Mouse (Mus musculus) forebrain, postnatal 0 days (tissue): Measurements from ENCODE around the gene Paqr7. TPM values are rescaled to one million over a fixed set of nuclear protein-coding genes. Genes with fewer than 3 reads are reported as not detected.

Experiments
- ATAC-seq: fragments of 200-750 bp; cut with Nextera tagmentation; 2 replicates; pipeline ENCODE4 v1.8.0; 2017; ENCODE audit warnings: mild to moderate bottlenecking, moderate library complexity
- DNase-seq: peaks from one replicate; pipeline ENCODE4 v3.0.0-alpha.2; 2015
- H3K27ac ChIP-seq: fragments of 300-500 bp; sonication (generic); 2 replicates; pipeline ENCODE4 v1.5.1; 2014; ENCODE audit warnings: low read depth, mild to moderate bottlenecking, antibody characterized with exemption, low read length, moderate library complexity, mixed read lengths
- H3K27me3 ChIP-seq: fragments of 300-500 bp; sonication (generic); 2 replicates; pipeline ENCODE4 v1.6.1; 2014; ENCODE audit warnings: mild to moderate bottlenecking, low read length, mixed read lengths; ENCODE audit not compliant: insufficient read depth
- H3K36me3 ChIP-seq: fragments of 300-500 bp; sonication (generic); 2 replicates; pipeline ENCODE4 v1.6.1; 2014; ENCODE audit warnings: mild to moderate bottlenecking, moderate library complexity; ENCODE audit not compliant: insufficient read depth
- H3K4me1 ChIP-seq: fragments of 300-500 bp; sonication (generic); 2 replicates; pipeline ENCODE4 v1.6.1; 2014; ENCODE audit warnings: antibody characterized with exemption; ENCODE audit not compliant: insufficient read depth
- H3K4me2 ChIP-seq: fragments of 300-500 bp; sonication (generic); 2 replicates; pipeline ENCODE4 v1.6.1; 2014; ENCODE audit warnings: low read depth, mild to moderate bottlenecking, moderate library complexity
- H3K4me3 ChIP-seq: fragments of 300-500 bp; sonication (generic); 2 replicates; pipeline ENCODE4 v1.5.1; 2014; ENCODE audit warnings: low read depth, low read length, mixed read lengths
- H3K9ac ChIP-seq: fragments of 300-500 bp; sonication (generic); 2 replicates; pipeline ENCODE4 v1.6.1; 2014; ENCODE audit warnings: mild to moderate bottlenecking
- H3K9me3 ChIP-seq: fragments of 300-500 bp; sonication (generic); 2 replicates; pipeline ENCODE4 v1.6.1; 2016; ENCODE audit warnings: low read length
- CTCF ChIP-seq: sonication (generic); IDR thresholded peaks from 2 replicates; pipeline ENCODE4 v1.5.1; 2016; ENCODE audit warnings: antibody characterized with exemption, control low read depth, low read depth
- WGBS: fragments of 180-500 bp; shearing (Covaris S2); extraction: QIAGEN DNeasy Blood & Tissue Kit; methylation state at CpG from one replicate; pipeline ENCODE4 v1.1.7; 2014; 5-methylcytosine and 5-hydroxymethylcytosine counted together
- polyA plus RNA-seq: library from polyadenylated mRNA; unstranded; fragments of >200 nt; fragmentation: Nextera tagmentation; extraction: Ambion mirVana; gene quantifications from 2 replicates; pipeline ENCODE4 v1.2.1, GENCODE M21; 2015
- total RNA-seq: library from RNA; depleted of rRNA; stranded (reverse); fragments of >200 nt; gene quantifications from 2 replicates; pipeline ENCODE4 v1.2.3, GENCODE M21; 2014

Paqr7 gene
- total and polyA plus RNA-seq, 2 experiments from 2014 or later = 28.1 to 36.6 TPM

GRCm38 (mm10) chr4:134512798-134513197 lies 16.3 kb downstream of the Paqr7 start:
- Histone ChIP-seq H3K4me2 (peak overlapping the region; percentile 1; the same call in 1 of the 2 replicates), H3K9me3 (no peaks in the 10 kb centered on the region), H3K36me3 (peaks cover 7% of the 10 kb centered on the region), H3K9ac (no peak overlapping the region), H3K4me1 (no peaks in the 10 kb centered on the region), H3K27me3 (no peaks in the 10 kb centered on the region), H3K27ac (no peak overlapping the region), H3K4me3 (no peak overlapping the region)
- TF ChIP-seq CTCF = peak; percentile 59
- DNase-seq = peak; percentile 58
- ATAC-seq = no peak
- 30% methylated on average over 15 of the region's 15 CpGs for WGBS

- TF ChIP-seq CTCF = no peak
- no peak for ATAC-seq
- DNase-seq = no peak
Observed at GRCm38 (mm10) chr4:134514309-134514930, 17.9 kb downstream of the Paqr7 start.

GRCm38 (mm10) chr4:134515614-134516013 lies 19.1 kb downstream of the Paqr7 start:
- Histone ChIP-seq H3K36me3 (no peaks in the 10 kb centered on the region), H3K4me1 (no peaks in the 10 kb centered on the region), H3K4me3 (no peak overlapping the region), H3K9me3 (no peaks in the 10 kb centered on the region), H3K4me2 (no peak overlapping the region), H3K27me3 (no peaks in the 10 kb centered on the region), H3K27ac (no peak overlapping the region), H3K9ac (no peak overlapping the region)
- ATAC-seq (no peak), DNase-seq (no peak)
- WGBS = 77% methylated on average over 7 of the region's 7 CpGs
- no peak for TF ChIP-seq CTCF

More at GRCm38 (mm10) chr4:134514309-134514930, 17.9 kb downstream of the Paqr7 start:
- 94% methylated on average over 11 of the region's 11 CpGs for WGBS
- Histone ChIP-seq H3K9ac (no peak overlapping the region), H3K27me3 (no peaks in the 10 kb centered on the region), H3K9me3 (no peaks in the 10 kb centered on the region), H3K27ac (no peak overlapping the region), H3K4me1 (no peaks in the 10 kb centered on the region), H3K36me3 (no peaks in the 10 kb centered on the region), H3K4me3 (no peak overlapping the region), H3K4me2 (no peak overlapping the region)

GRCm38 (mm10) chr4:134516981-134517380 lies 20.5 kb downstream of the Paqr7 start:
- TF ChIP-seq CTCF = no peak
- no peak overlapping the region for H3K4me3 ChIP-seq
- H3K36me3 ChIP-seq = no peaks in the 10 kb centered on the region
- H3K4me2 ChIP-seq = no peak overlapping the region
- H3K9ac ChIP-seq = no peak overlapping the region
- H3K9me3 ChIP-seq = no peaks in the 10 kb centered on the region
- no peaks in the 10 kb centered on the region for H3K27me3 ChIP-seq
- no peak for ATAC-seq
- whole genome bisulfite sequencing = 74% methylated on average over 8 of the region's 8 CpGs
- H3K4me1 ChIP-seq = no peaks in the 10 kb centered on the region
- no peak for DNase-seq
- H3K27ac ChIP-seq = peak overlapping the region; percentile 58; the same call in 1 of the 2 replicates

DNA sequence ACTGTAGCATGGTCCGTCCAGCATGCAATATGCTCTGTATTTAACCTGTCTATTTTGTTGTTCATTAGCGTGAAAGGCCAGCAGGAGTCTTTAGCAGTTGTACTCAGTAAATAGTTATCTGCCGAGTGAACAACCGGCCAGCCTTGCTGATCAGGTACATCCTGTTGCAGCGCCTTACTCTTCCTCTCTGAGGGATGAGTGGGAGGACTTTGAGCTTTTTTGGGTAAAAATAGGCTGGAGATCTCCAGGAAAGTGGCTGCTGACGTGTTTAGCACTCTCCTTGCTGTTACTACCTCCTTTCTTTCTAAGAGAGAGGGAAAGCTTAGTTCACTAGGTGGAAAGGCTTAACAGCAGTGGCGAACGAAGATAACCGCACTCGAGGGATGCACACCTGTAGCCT lies 21.2 kb downstream of the Paqr7 start:
- ATAC-seq = no peak
- 86% methylated on average over 10 of the region's 10 CpGs for WGBS
- H3K4me3 ChIP-seq = no peak overlapping the region

GRCm38 (mm10) chr4:134518541-134518940 lies 22.0 kb downstream of the Paqr7 start:
- DNase-seq (no peak), ATAC-seq (no peak)
- no peak for TF ChIP-seq CTCF
- no peak overlapping the region for H3K4me2 ChIP-seq
- 86% methylated on average over 4 of the region's 4 CpGs for WGBS
- H3K4me1 ChIP-seq = no peaks in the 10 kb centered on the region
- no peaks in the 10 kb centered on the region for H3K36me3 ChIP-seq
- no peaks in the 10 kb centered on the region for H3K27me3 ChIP-seq
- H3K27ac ChIP-seq = no peak overlapping the region
- no peaks in the 10 kb centered on the region for H3K9me3 ChIP-seq
- H3K9ac ChIP-seq = no peak overlapping the region
- no peak overlapping the region for H3K4me3 ChIP-seq

More for the DNA sequence above, 21.2 kb downstream of the Paqr7 start:
- Histone ChIP-seq H3K27me3 (no peaks in the 10 kb centered on the region), H3K27ac (no peak overlapping the region), H3K9ac (no peak overlapping the region), H3K9me3 (no peaks in the 10 kb centered on the region), H3K36me3 (no peaks in the 10 kb centered on the region), H3K4me2 (no peak overlapping the region), H3K4me1 (no peaks in the 10 kb centered on the region)
- DNase-seq = no peak
- no peak for TF ChIP-seq CTCF

DNA sequence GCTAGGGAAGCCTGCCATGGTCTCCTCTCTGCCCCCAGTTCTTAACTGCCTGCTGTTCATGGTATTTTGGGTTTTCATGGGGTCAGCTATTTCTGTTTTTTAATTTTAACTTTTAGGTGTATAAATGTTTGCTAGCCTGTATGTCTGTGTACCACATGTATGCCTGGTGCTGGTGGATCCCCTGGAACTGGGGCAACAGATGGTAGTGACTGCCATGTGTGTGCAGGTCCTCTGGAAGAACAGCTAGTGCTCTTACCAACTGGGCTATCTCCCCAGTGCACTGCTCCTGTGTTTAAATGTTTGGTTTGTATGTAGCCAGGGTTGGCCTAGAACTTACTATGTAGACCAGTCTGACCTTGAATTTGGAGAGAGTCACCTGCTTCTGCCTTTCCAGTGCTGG lies 22.8 kb downstream of the Paqr7 start:
- Histone ChIP-seq H3K4me1 (no peaks in the 10 kb centered on the region), H3K9me3 (no peaks in the 10 kb centered on the region), H3K27me3 (no peaks in the 10 kb centered on the region), H3K9ac (no peak overlapping the region), H3K4me3 (no peak overlapping the region), H3K4me2 (no peak overlapping the region), H3K27ac (no peak overlapping the region), H3K36me3 (0 out of 2 replicates have a peak, but pooled peaks cover 5% of the 10 kb centered on the region)
- no peak for ATAC-seq
- DNase-seq = no peak
- TF ChIP-seq CTCF = no peak
